Mouse (Mus musculus): ENCODE results near the gene Svep1. TPM values are rescaled to one million over a fixed set of nuclear protein-coding genes. Genes with fewer than 3 reads are reported as not detected.

Gene Svep1
- polyA plus RNA-seq, 1 experiment from 2014 or later = 2.6 TPM

DNA sequence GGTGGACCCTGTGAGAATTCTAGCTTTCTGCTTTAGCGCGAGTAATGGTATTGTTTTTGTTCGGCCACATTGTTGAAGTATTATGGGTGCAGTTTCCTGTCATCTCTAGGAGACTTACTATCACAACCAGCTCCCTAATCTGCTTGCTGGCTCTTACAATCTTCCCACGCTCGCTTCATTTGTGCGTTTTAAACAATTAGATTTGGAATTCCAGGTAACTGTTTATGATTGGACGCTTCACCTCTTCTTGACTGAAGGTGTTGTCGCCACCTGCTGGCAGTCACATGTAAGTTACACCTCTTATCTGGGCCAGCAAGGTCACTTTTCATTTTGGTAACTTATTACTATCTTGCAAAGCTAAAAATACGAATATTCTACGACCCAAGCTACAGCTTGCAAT lies 127.0 kb downstream of the Svep1 start:
- Histone ChIP-seq H3K36me3 (ENCODE audit: control insufficient read depth, insufficient read depth, low read length) (no peaks in the 10 kb centered on the region), H3K4me3 (ENCODE audit: low read depth, low read length) (no peak overlapping the region), H3K27me3 (ENCODE audit: control insufficient read depth, insufficient read depth, low read length) (no peaks in the 10 kb centered on the region), H3K4me1 (replicated peaks; ENCODE audit: control insufficient read depth, insufficient read depth) (no peaks in the 10 kb centered on the region), H3K4me2 (replicated peaks; ENCODE audit: low read depth) (no peak overlapping the region), H3K9ac (ENCODE audit: low read length) (no peak overlapping the region), H3K27ac (replicated peaks) (no peak overlapping the region), H3K9me3 (ENCODE audit: control insufficient read depth, low read length) (no peaks in the 10 kb centered on the region)
- TF ChIP-seq CTCF (IDR thresholded peaks at IDR 0.05; ENCODE audit: low read depth) (peak; percentile 88), EP300 (optimal IDR thresholded peaks at IDR 0.05) (no peak)
- no peak for ATAC-seq (ENCODE audit: low FRiP score, low TSS enrichment)
- WGBS = 23% methylated on average over 10 of the region's 10 CpGs
- DNase-seq (ENCODE audit: low spot score) = peak; percentile 53

DNA sequence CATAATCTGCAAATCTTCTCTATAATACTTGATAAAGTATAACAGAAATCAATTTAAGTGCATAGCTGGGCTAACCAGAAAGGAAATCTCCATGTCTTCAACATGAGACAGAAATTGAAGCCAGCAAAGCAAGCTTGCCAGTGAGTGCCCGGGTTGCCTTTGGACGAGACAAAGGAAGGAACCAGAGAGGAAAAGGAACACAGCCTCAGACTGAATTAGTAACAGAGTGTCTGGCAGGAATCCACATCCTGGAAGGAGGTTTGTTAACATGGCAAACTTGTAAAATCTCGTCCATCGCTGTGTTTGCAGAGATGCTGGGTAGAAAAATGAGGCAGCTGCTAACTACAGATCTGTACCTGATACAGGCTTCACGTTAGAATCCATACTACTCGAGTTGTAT lies 128.7 kb downstream of the Svep1 start:
- WGBS = 28% methylated on average over 6 of the region's 6 CpGs
- Histone ChIP-seq H3K4me3 (ENCODE audit: low read depth, low read length) (no peak overlapping the region), H3K4me2 (replicated peaks; ENCODE audit: low read depth) (no peak overlapping the region), H3K4me1 (replicated peaks; ENCODE audit: control insufficient read depth, insufficient read depth) (no peaks in the 10 kb centered on the region), H3K27me3 (ENCODE audit: control insufficient read depth, insufficient read depth, low read length) (no peaks in the 10 kb centered on the region), H3K9ac (ENCODE audit: low read length) (no peak overlapping the region), H3K36me3 (ENCODE audit: control insufficient read depth, insufficient read depth, low read length) (no peaks in the 10 kb centered on the region), H3K27ac (replicated peaks) (no peak overlapping the region), H3K9me3 (ENCODE audit: control insufficient read depth, low read length) (no peaks in the 10 kb centered on the region)
- TF ChIP-seq EP300 (optimal IDR thresholded peaks at IDR 0.05) = no peak
- no peak for TF ChIP-seq CTCF (IDR thresholded peaks at IDR 0.05; ENCODE audit: low read depth)
- ATAC-seq (ENCODE audit: low FRiP score, low TSS enrichment) = no peak
- DNase-seq (ENCODE audit: low spot score) = no peak

DNA sequence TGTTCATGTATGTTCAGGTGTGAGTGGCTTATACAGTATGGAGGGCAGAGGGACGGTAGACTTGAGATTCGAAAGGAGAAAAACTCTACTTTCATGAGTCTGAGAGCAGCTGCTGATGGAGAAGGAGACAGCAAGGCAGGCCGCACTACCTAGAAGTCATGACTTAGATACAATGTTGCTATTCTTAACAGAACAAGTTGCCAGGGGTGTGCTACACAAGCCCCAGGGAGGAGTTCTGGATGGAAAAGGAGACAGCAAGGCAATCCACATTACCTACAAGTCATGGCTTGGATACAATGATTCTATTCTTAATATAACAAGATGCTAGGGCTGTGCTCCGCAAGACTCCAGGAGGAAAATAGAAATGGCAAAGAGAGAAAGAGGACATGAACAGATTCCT lies 129.1 kb downstream of the Svep1 start:
- DNase-seq (ENCODE audit: low spot score) = no peak
- no peak overlapping the region for H3K9ac ChIP-seq (ENCODE audit: low read length)
- no peak overlapping the region for H3K27ac ChIP-seq (replicated peaks)
- no peak overlapping the region for H3K4me2 ChIP-seq (replicated peaks; ENCODE audit: low read depth)
- no peaks in the 10 kb centered on the region for H3K4me1 ChIP-seq (replicated peaks; ENCODE audit: control insufficient read depth, insufficient read depth)
- 91% methylated on average over 4 of the region's 4 CpGs for WGBS
- no peak for ATAC-seq (ENCODE audit: low FRiP score, low TSS enrichment)
- H3K27me3 ChIP-seq (ENCODE audit: control insufficient read depth, insufficient read depth, low read length) = no peaks in the 10 kb centered on the region
- TF ChIP-seq CTCF (IDR thresholded peaks at IDR 0.05; ENCODE audit: low read depth) (no peak), EP300 (optimal IDR thresholded peaks at IDR 0.05) (no peak)
- no peaks in the 10 kb centered on the region for H3K9me3 ChIP-seq (ENCODE audit: control insufficient read depth, low read length)
- H3K4me3 ChIP-seq (ENCODE audit: low read depth, low read length) = no peak overlapping the region
- no peaks in the 10 kb centered on the region for H3K36me3 ChIP-seq (ENCODE audit: control insufficient read depth, insufficient read depth, low read length)

DNA sequence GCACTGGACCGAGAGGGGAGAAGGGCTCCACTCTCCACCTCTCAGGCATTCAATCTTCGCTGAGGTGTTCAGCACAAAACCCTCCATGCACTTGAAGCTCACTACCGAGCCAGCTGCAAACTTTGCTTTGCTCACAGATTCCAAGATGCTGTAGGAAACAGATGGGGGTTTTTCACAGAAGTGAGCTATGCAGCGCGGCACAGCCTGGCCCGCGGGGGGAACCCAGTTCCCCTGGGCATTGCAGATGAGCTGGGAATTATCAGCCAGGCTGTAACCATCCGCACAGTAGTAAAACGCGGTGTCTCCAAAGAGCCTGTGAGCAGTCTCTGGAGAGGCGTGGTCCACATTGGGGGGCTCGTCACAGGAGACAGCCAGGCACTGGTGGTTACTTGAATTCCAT lies 133.8 kb downstream of the Svep1 start:
- ATAC-seq (ENCODE audit: low FRiP score, low TSS enrichment) (no peak), DNase-seq (ENCODE audit: low spot score) (no peak)
- WGBS = 79% methylated on average over 12 of the region's 12 CpGs
- Histone ChIP-seq H3K27me3 (ENCODE audit: control insufficient read depth, insufficient read depth, low read length) (no peaks in the 10 kb centered on the region), H3K36me3 (ENCODE audit: control insufficient read depth, insufficient read depth, low read length) (no peaks in the 10 kb centered on the region), H3K9me3 (ENCODE audit: control insufficient read depth, low read length) (no peaks in the 10 kb centered on the region), H3K4me2 (replicated peaks; ENCODE audit: low read depth) (no peak overlapping the region), H3K4me1 (replicated peaks; ENCODE audit: control insufficient read depth, insufficient read depth) (no peaks in the 10 kb centered on the region), H3K9ac (ENCODE audit: low read length) (no peak overlapping the region), H3K4me3 (ENCODE audit: low read depth, low read length) (no peak overlapping the region), H3K27ac (replicated peaks) (no peak overlapping the region)
- no peak for TF ChIP-seq CTCF (IDR thresholded peaks at IDR 0.05; ENCODE audit: low read depth)
- no peak for TF ChIP-seq EP300 (optimal IDR thresholded peaks at IDR 0.05)

DNA sequence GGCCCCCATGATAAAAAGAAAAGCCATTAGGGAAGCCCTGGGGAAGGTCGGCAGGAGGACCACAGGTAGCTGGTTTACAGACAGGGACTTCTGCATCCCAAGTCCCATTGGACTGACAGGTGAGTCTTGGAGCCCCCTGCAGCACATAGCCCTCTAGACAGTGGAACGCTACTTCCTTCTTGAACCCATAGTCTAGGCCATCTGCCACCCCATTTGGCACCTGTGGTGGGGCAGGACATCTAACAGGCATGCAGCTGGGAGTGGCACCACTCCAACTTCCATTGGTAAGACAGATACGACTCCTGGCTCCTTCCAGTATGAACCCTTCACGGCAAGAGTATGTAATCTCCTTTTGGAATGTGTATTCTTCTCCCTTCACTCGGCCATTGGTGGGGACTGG lies 137.8 kb downstream of the Svep1 start:
- TF ChIP-seq CTCF (IDR thresholded peaks at IDR 0.05; ENCODE audit: low read depth) (no peak), EP300 (optimal IDR thresholded peaks at IDR 0.05) (no peak)
- Histone ChIP-seq H3K36me3 (ENCODE audit: control insufficient read depth, insufficient read depth, low read length) (no peaks in the 10 kb centered on the region), H3K9me3 (ENCODE audit: control insufficient read depth, low read length) (no peaks in the 10 kb centered on the region), H3K4me1 (replicated peaks; ENCODE audit: control insufficient read depth, insufficient read depth) (no peaks in the 10 kb centered on the region), H3K4me3 (ENCODE audit: low read depth, low read length) (no peak overlapping the region), H3K27me3 (ENCODE audit: control insufficient read depth, insufficient read depth, low read length) (no peaks in the 10 kb centered on the region), H3K27ac (replicated peaks) (no peak overlapping the region), H3K4me2 (replicated peaks; ENCODE audit: low read depth) (no peak overlapping the region), H3K9ac (ENCODE audit: low read length) (no peak overlapping the region)
- DNase-seq (ENCODE audit: low spot score) = no peak
- no peak for ATAC-seq (ENCODE audit: low FRiP score, low TSS enrichment)
- 91% methylated on average over 5 of the region's 5 CpGs for WGBS

DNA sequence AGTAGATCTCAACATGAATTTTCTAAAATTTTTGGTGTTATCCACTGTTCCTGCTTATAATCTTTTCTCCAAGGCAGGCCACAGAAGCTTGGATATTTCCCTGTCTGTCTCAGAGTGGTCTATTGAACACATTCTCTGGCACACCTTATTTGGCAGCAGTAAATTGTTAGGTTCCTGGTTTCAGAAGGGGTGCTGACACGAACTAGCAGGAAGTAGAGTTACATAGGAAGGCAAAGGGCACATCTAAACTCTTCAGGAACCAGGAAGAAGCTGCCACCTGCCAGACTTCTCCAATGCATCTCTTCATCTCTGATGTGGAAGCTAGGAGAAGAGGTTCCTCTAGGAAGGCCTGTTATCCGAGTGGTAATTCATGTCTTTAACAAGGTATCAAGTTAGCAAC lies 141.9 kb downstream of the Svep1 start:
- ATAC-seq (ENCODE audit: low FRiP score, low TSS enrichment) (peak; percentile 67; the same call in 1 of the 2 replicates), DNase-seq (ENCODE audit: low spot score) (no peak)
- Histone ChIP-seq H3K27me3 (ENCODE audit: control insufficient read depth, insufficient read depth, low read length) (no peaks in the 10 kb centered on the region), H3K4me2 (replicated peaks; ENCODE audit: low read depth) (no peak overlapping the region), H3K36me3 (ENCODE audit: control insufficient read depth, insufficient read depth, low read length) (no peaks in the 10 kb centered on the region), H3K9ac (ENCODE audit: low read length) (no peak overlapping the region), H3K27ac (replicated peaks) (no peak overlapping the region), H3K9me3 (ENCODE audit: control insufficient read depth, low read length) (no peaks in the 10 kb centered on the region), H3K4me3 (ENCODE audit: low read depth, low read length) (no peak overlapping the region), H3K4me1 (replicated peaks; ENCODE audit: control insufficient read depth, insufficient read depth) (no peaks in the 10 kb centered on the region)
- 62% methylated on average over 2 of the region's 2 CpGs for WGBS
- TF ChIP-seq CTCF (IDR thresholded peaks at IDR 0.05; ENCODE audit: low read depth) = no peak
- TF ChIP-seq EP300 (optimal IDR thresholded peaks at IDR 0.05) = no peak
